Mouse (Mus musculus) cerebellum, adult 2 months (tissue): ENCODE data around the gene Adgrl3.

Source experiments
- CTCF ChIP-seq: fragments of 200-500 bp; IDR thresholded peaks from 2 replicates; pipeline ENCODE4 v1.5.1; 2011; ENCODE audit warnings: low read depth, mild to moderate bottlenecking, control low read depth, low read length, moderate library complexity, borderline replicate concordance; ENCODE audit not compliant: insufficient read depth
- POLR2A ChIP-seq: fragments of 200-500 bp; IDR thresholded peaks from 2 replicates; pipeline ENCODE4 v1.6.1; 2011; ENCODE audit warnings: low read length, control low read depth, borderline replicate concordance; ENCODE audit not compliant: insufficient read depth

DNA sequence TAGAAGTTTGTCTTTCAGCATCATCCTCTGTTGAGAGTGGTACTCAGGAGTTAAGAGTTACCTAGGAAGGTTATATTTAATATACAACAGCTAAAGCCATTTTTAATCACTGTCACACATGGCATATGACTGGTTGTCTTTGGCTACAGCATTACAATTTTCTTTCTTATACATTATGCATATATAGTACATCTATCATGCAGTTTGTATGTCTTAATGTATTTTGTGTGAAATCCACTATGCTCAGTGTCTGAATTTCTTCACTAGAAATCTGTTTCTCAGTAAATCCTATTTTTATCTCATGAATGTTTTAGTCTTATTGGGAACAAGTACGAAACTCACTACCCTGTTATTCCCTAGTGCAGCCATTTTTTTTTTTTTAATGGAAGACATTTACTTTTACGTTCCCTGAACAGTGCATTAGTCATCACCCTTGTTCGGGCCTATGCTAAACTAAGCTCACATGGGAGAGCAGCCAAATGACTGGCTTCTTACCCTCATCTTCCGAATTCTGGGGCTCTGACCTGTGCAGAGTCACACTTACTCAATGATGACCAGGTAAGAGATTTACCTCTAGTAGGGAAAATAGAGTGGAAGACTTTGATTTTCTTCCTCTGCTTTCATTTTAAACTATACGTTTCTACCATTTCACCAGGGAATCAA lies 63.9 kb downstream of the Adgrl3 start:
- TF ChIP-seq POLR2A = no peak
- TF ChIP-seq CTCF = no peak
